Mouse (Mus musculus): Measurements from ENCODE around the gene Srcap.

GRCm38 (mm10) chr7:127470011-127470715 lies 41.6 kb upstream of the Srcap start:
- no peak for TF ChIP-seq CTCF (IDR thresholded peaks at IDR 0.05; ENCODE audit: low read depth)
- TF ChIP-seq EP300 (IDR thresholded peaks at IDR 0.05; ENCODE audit: low read depth), result no peak
